In the genomic region with DNA sequence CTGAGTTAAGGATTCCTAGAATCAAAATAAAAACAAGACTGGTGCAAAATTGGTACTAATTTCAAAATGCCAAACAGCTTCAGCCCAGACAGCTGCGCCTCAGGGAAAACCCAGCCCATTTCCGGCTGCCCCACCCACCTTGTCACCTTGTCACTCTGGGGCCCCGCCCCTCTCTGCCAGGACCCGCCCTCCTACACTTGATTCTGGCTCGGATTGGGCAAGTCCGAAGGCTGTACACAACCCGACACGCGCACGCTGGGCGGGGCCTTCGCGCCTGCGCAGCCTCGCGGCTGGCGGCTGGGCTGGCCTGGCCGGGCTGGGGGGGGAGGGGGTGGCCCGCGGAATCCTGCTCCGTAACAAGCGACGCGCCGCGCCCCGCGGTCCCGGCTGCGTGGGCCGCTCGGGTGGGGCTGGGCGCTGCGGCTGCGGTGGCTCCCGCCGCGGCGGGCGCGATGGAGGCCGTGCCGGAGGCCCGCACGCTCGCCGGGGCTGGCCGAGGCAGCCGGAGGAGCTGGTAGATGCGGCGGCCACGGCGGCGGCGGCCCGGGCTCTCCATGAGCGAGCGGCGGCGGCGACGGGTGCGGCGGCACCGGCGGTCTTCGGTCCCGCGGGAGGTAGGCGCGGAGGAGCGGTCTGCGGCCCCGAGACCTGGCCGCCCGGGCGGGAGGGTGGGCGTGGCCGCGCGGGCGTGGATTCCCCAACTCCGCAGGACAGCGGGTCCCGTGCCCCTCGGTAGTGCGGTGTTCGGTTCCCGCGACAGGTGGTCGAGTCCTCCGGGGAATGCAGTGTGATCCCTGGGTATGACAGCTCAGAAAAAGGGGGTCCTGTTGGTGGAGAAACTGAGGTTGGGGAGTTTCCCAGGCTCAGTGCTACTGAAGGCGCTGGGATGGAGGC, we compare ENCODE assay signal across 8 mouse cellular contexts. TPM values are rescaled to one million over a fixed set of nuclear protein-coding genes. Genes with fewer than 3 reads are reported as not detected.
DNase-seq lines count a peak whose midpoint lies in the region; ATAC-seq and TF ChIP-seq lines count a peak whose summit lies in the region.

A gene (plus strand): TSS at position 329 of the 894 bp plus-strand sequence.

- H3K36me3 ChIP-seq in G1E (replicated peaks), result no peaks in the 10 kb centered on the region
- peaks cover 2% of the 10 kb centered on the region; the same call in 1 of the 2 replicates for H3K36me3 ChIP-seq in forebrain, embryonic 16.5 days (ENCODE audit: control insufficient read depth, insufficient read depth)
- no peaks in the 10 kb centered on the region for H3K36me3 ChIP-seq in lung, embryonic 14.5 days (ENCODE audit: insufficient read depth)
- H3K36me3 ChIP-seq in thymus, adult 2 months (ENCODE audit: control insufficient read depth, insufficient read depth, low read length), result no peaks in the 10 kb centered on the region

- H3K4me3 ChIP-seq in G1E (ENCODE audit: low read depth, low read length), result peak within 1 kb of the TSS; percentile 79
- peak within 1 kb of the TSS; percentile 84 for H3K4me3 ChIP-seq in forebrain, embryonic 16.5 days (replicated peaks; ENCODE audit: low read length)
- H3K4me3 ChIP-seq in layer of hippocampus, adult 2 months, result peak within 1 kb of the TSS; percentile 67
- peak within 1 kb of the TSS; percentile 73 for H3K4me3 ChIP-seq in lung, embryonic 14.5 days (ENCODE audit: low read depth, low read length)
- H3K4me3 ChIP-seq in olfactory bulb, adult 2 months (ENCODE audit: insufficient read depth, low read depth, low read length), result peak within 1 kb of the TSS; percentile 95
- H3K4me3 ChIP-seq in thymus, adult 2 months (ENCODE audit: control insufficient read depth, insufficient read depth, low read length), result peak within 1 kb of the TSS; percentile 47

- WGBS in forebrain, embryonic 16.5 days, result under 1% methylated on average over 84 of the region's 93 CpGs
- WGBS in lung, embryonic 14.5 days, result under 1% methylated on average over 71 of the region's 93 CpGs
- 1% methylated on average over 91 of the region's 93 CpGs for WGBS in olfactory bulb, adult 2 months
- WGBS in thymus, adult 2 months, result under 1% methylated on average over 93 of the region's 93 CpGs

- ATAC-seq in G1E (ENCODE audit: extremely low read depth, insufficient number of reproducible peaks, low FRiP score, poor library complexity, severe bottlenecking), result peak; percentile 100
- peak; percentile 100 for ATAC-seq in forebrain, embryonic 16.5 days
- peak; percentile 100 for ATAC-seq in lung, embryonic 14.5 days (ENCODE audit: insufficient read depth)

- peak within 1 kb of the TSS; percentile 78 for H3K4me2 ChIP-seq in forebrain, embryonic 16.5 days (ENCODE audit: low read length)
- peak within 1 kb of the TSS; percentile 88 for H3K4me2 ChIP-seq in lung, embryonic 14.5 days

- intact Hi-C loops in heart, postnatal 36 days (cut with DNase I), result loop anchor here (2.0 to 5.0 kb wide), 3 partner anchors 47 to 254 kb away; a partner anchor contains a TSS

- TF ChIP-seq CTCF in G1E (IDR thresholded peaks at IDR 0.05; ENCODE audit: low read depth, low read length), result no peak
- TF ChIP-seq CTCF in layer of hippocampus, adult 2 months (conservative IDR thresholded peaks at IDR 0.05), result no peak
- no peak for TF ChIP-seq CTCF in lung, embryonic 14.5 days (IDR thresholded peaks at IDR 0.05; ENCODE audit: low read depth)
- TF ChIP-seq CTCF in olfactory bulb, adult 2 months (IDR thresholded peaks at IDR 0.05; ENCODE audit: insufficient read depth, low read depth, low read length), result no peak
- peak; percentile 29; the same call in 1 of the 2 replicates for TF ChIP-seq CTCF in thymus, adult 2 months (IDR thresholded peaks at IDR 0.05; ENCODE audit: borderline replicate concordance, control insufficient read depth, extremely low read depth, insufficient read depth, low read length, poor library complexity)

- peak within 1 kb of the TSS; percentile 86 for H3K9ac ChIP-seq in forebrain, embryonic 16.5 days (replicated peaks; ENCODE audit: low read depth, low read length)
- H3K9ac ChIP-seq in lung, embryonic 14.5 days, result peak within 1 kb of the TSS; percentile 70

- peak; percentile 86 for DNase-seq in G1E (ENCODE audit: low spot score)
- DNase-seq in cerebellum, adult 18-20 months, result peak; percentile 96 to 98
- DNase-seq in heart, postnatal 36 days, result peak; percentile 92 to 94
- DNase-seq in layer of hippocampus, adult 2 months (ENCODE audit: low spot score in 2 of 2), result peak; percentile 94
- peak; percentile 98 for DNase-seq in lung, embryonic 14.5 days
- DNase-seq in thymus, adult 2 months, result peak; percentile 96

- H3K9me3 ChIP-seq in G1E (replicated peaks), result no peaks in the 10 kb centered on the region
- H3K9me3 ChIP-seq in forebrain, embryonic 16.5 days (ENCODE audit: control insufficient read depth, low read length), result no peaks in the 10 kb centered on the region
- no peaks in the 10 kb centered on the region for H3K9me3 ChIP-seq in lung, embryonic 14.5 days (ENCODE audit: low read depth, low read length)

- H3K27me3 ChIP-seq in G1E (ENCODE audit: insufficient read depth, low read length), result peaks cover 16% of the 10 kb centered on the region
- no peaks in the 10 kb centered on the region for H3K27me3 ChIP-seq in forebrain, embryonic 16.5 days (replicated peaks; ENCODE audit: control insufficient read depth, insufficient read depth, low read length)
- no peaks in the 10 kb centered on the region for H3K27me3 ChIP-seq in lung, embryonic 14.5 days (ENCODE audit: insufficient read depth, low read length)
- no peaks in the 10 kb centered on the region; the same call in 1 of the 2 replicates for H3K27me3 ChIP-seq in thymus, adult 2 months (ENCODE audit: control insufficient read depth, insufficient read depth, low read length)

- TF ChIP-seq POLR2A in olfactory bulb, adult 2 months (IDR thresholded peaks at IDR 0.05; ENCODE audit: insufficient read depth, low read depth, low read length), result peak; percentile 54; the same call in 1 of the 2 replicates
- TF ChIP-seq POLR2A in thymus, adult 2 months (IDR thresholded peaks at IDR 0.05; ENCODE audit: control insufficient read depth, extremely low read depth, insufficient read depth, low read length, poor library complexity), result 0 out of 2 replicates have a peak, but pooled peaks have one; percentile 57

- peaks cover 16% of the 10 kb centered on the region for H3K4me1 ChIP-seq in G1E (ENCODE audit: insufficient read depth, low read depth, low read length)
- peaks cover 4% of the 10 kb centered on the region; the same call in 1 of the 2 replicates for H3K4me1 ChIP-seq in forebrain, embryonic 16.5 days (replicated peaks; ENCODE audit: control insufficient read depth, insufficient read depth, low read length)
- no peaks in the 10 kb centered on the region for H3K4me1 ChIP-seq in lung, embryonic 14.5 days (ENCODE audit: insufficient read depth)
- H3K4me1 ChIP-seq in olfactory bulb, adult 2 months (ENCODE audit: control insufficient read depth, insufficient read depth, low read length), result no peaks in the 10 kb centered on the region
- peaks cover 2% of the 10 kb centered on the region for H3K4me1 ChIP-seq in thymus, adult 2 months (replicated peaks; ENCODE audit: control insufficient read depth, insufficient read depth, low read length)

- peak within 1 kb of the TSS; percentile 50 for H3K27ac ChIP-seq in forebrain, embryonic 16.5 days (ENCODE audit: low read length)
- H3K27ac ChIP-seq in layer of hippocampus, adult 2 months, result peak within 1 kb of the TSS; percentile 69
- no peak within 1 kb of the TSS for H3K27ac ChIP-seq in lung, embryonic 14.5 days (ENCODE audit: low read depth)
- no peak within 1 kb of the TSS for H3K27ac ChIP-seq in olfactory bulb, adult 2 months (ENCODE audit: insufficient read depth, low read depth, low read length)
- no peak within 1 kb of the TSS for H3K27ac ChIP-seq in thymus, adult 2 months (ENCODE audit: control insufficient read depth, insufficient read depth, low read length)

RNA-seq across cellular contexts. Expression of the gene that starts here (rescaled TPM):
- total RNA-seq in G1E (2014; fragmentation: Nextera tagmentation), result 7.1 and 13.8 TPM in 2 replicates
- total RNA-seq in G1E (2017), result 16.6 and 17.0 TPM in 2 replicates
- 0.75 and 0.89 TPM in 2 replicates for polyA plus RNA-seq in G1E (2012)
- 2.5 and 3.0 TPM in 2 replicates for polyA plus RNA-seq in forebrain, embryonic 16.5 days (2015; fragmentation: Nextera tagmentation; extraction: Ambion mirVana)
- 1 to 10 TPM; 4.3 to 5.1 TPM for total RNA-seq in heart, postnatal 36 days (2021)
- total RNA-seq in layer of hippocampus, adult 2 months (2021), result 10 to 100 TPM; 10.5 to 15.7 TPM
- 1.3 and 1.8 TPM in 2 replicates for polyA plus RNA-seq in lung, embryonic 14.5 days (2014; fragmentation: Nextera tagmentation; extraction: Ambion mirVana)
- polyA plus RNA-seq in olfactory bulb, adult 2 months (2012; ENCODE audit: insufficient read depth, insufficient read length, low replicate concordance, missing spikeins), result not detected in 2 replicates
- polyA plus RNA-seq in thymus, adult 2 months (2012; rRNA removed), result 0.89 and 1.3 TPM in 2 replicates

Comparison
In these comparisons a context has a peak if more than half of its experiments do, and no peak if none do; other contexts are left out.
1. H3K27ac ChIP-seq: peak in forebrain, embryonic 16.5 days (single experiment) and layer of hippocampus, adult 2 months (single experiment); none in lung, embryonic 14.5 days (single experiment), olfactory bulb, adult 2 months (single experiment) and thymus, adult 2 months (single experiment).
2. Peak in every context shown above with its lines, with median percentiles within 50 percentile points of each other: ATAC-seq, DNase-seq and H3K4me3 ChIP-seq.